Mouse (Mus musculus) forebrain, embryonic 14.5 days (tissue): ENCODE measurements at regions not wholly inside any gene's neighbourhood (a gene's known extent, or its start where the extent isn't known, plus 50 kb on each side); places are given as distances from the start of the nearest gene placed in this dataset.
A peak's percentile ranks its signal among the peaks of the same experiment; 100 is the strongest.

Source experiments
- ATAC-seq: fragments of 200-750 bp; cut with Nextera tagmentation; 2 replicates; pipeline ENCODE4 v1.8.0; 2017; ENCODE audit warnings: mild to moderate bottlenecking, moderate library complexity
- DNase-seq: peaks from one replicate; pipeline ENCODE4 v3.0.0-alpha.2; 2015; ENCODE audit warnings: low spot score
- H3K27ac ChIP-seq: fragments of 300-500 bp; sonication (generic); 2 replicates; pipeline ENCODE4 v1.5.1; 2014; ENCODE audit warnings: low read depth, mild to moderate bottlenecking, control low read depth, low read length, moderate library complexity
- H3K27me3 ChIP-seq: fragments of 300-500 bp; sonication (generic); replicated peaks from 2 replicates; pipeline ENCODE4 v1.6.1; 2014; ENCODE audit warnings: low read length, control low read depth, mixed read lengths; ENCODE audit not compliant: control insufficient read depth, insufficient read depth
- H3K36me3 ChIP-seq: fragments of 300-500 bp; sonication (generic); 2 replicates; pipeline ENCODE4 v1.6.1; 2014; ENCODE audit warnings: low read length, control low read depth; ENCODE audit not compliant: control insufficient read depth, insufficient read depth
- H3K4me1 ChIP-seq: fragments of 300-500 bp; sonication (generic); 2 replicates; pipeline ENCODE4 v1.6.1; 2014; ENCODE audit warnings: antibody characterized with exemption, low read length, control low read depth; ENCODE audit not compliant: control insufficient read depth, insufficient read depth
- H3K4me2 ChIP-seq: fragments of 300-500 bp; sonication (generic); 2 replicates; pipeline ENCODE4 v1.6.1; 2014; ENCODE audit warnings: mild to moderate bottlenecking, control low read depth, low read length
- H3K4me3 ChIP-seq: fragments of 300-500 bp; sonication (generic); 2 replicates; pipeline ENCODE4 v1.5.1; 2014; ENCODE audit warnings: low read depth, low read length, control low read depth
- H3K9ac ChIP-seq: fragments of 300-500 bp; sonication (generic); 2 replicates; pipeline ENCODE4 v1.6.1; 2014; ENCODE audit warnings: mild to moderate bottlenecking, low read length, control low read depth, moderate library complexity
- H3K9me3 ChIP-seq: fragments of 300-500 bp; sonication (generic); replicated peaks from 2 replicates; pipeline ENCODE4 v1.6.1; 2016; ENCODE audit warnings: low read length, control low read depth, mixed read lengths; ENCODE audit not compliant: control insufficient read depth
- WGBS: fragments of 180-500 bp; shearing (Covaris S2); extraction: QIAGEN DNeasy Blood & Tissue Kit; methylation state at CpG from one replicate; pipeline ENCODE4 v1.1.7; 2014; 5-methylcytosine and 5-hydroxymethylcytosine counted together

- H3K36me3 ChIP-seq: no peaks in the 10 kb centered on the region
- ATAC-seq (no peak), DNase-seq (no peak)
- H3K9ac ChIP-seq: no peak overlapping the region
- H3K9me3 ChIP-seq: no peaks in the 10 kb centered on the region
- no peak overlapping the region for H3K4me3 ChIP-seq
- H3K4me2 ChIP-seq: no peak overlapping the region
- H3K4me1 ChIP-seq: no peaks in the 10 kb centered on the region
- no peaks in the 10 kb centered on the region for H3K27me3 ChIP-seq
- WGBS: 91% methylated on average over 10 of the region's 10 CpGs
- no peak overlapping the region for H3K27ac ChIP-seq
Measured at GRCm38 (mm10) chr4:148363366-148364121, 75.8 kb upstream of the Disp3 start.

GRCm38 (mm10) chr4:148360931-148361330 lies 73.2 kb upstream of the Disp3 start:
- Histone ChIP-seq H3K9me3 (no peaks in the 10 kb centered on the region), H3K4me3 (no peak overlapping the region), H3K9ac (no peak overlapping the region), H3K27me3 (no peaks in the 10 kb centered on the region), H3K4me2 (no peak overlapping the region), H3K4me1 (peaks cover 4% of the 10 kb centered on the region; the same call in 1 of the 2 replicates), H3K27ac (peak overlapping the region; percentile 41; the same call in 1 of the 2 replicates), H3K36me3 (no peaks in the 10 kb centered on the region)
- WGBS: 58% methylated on average over 9 of the region's 9 CpGs
- ATAC-seq: peak; percentile 79
- DNase-seq: peak; percentile 85

- Histone ChIP-seq H3K4me2 (no peak overlapping the region), H3K4me3 (no peak overlapping the region), H3K27ac (no peak overlapping the region), H3K4me1 (peaks cover 4% of the 10 kb centered on the region; the same call in 1 of the 2 replicates), H3K9ac (no peak overlapping the region), H3K27me3 (no peaks in the 10 kb centered on the region), H3K36me3 (no peaks in the 10 kb centered on the region), H3K9me3 (no peaks in the 10 kb centered on the region)
- DNase-seq (no peak), ATAC-seq (no peak)
- 52% methylated on average over 4 of the region's 4 CpGs for WGBS
Measured at GRCm38 (mm10) chr4:148358336-148358735, 70.6 kb upstream of the Disp3 start.

GRCm38 (mm10) chr4:148357221-148357621 lies 69.5 kb upstream of the Disp3 start:
- Histone ChIP-seq H3K9me3 (0 out of 2 replicates have a peak, but pooled peaks cover 4% of the 10 kb centered on the region), H3K4me3 (no peak overlapping the region), H3K9ac (no peak overlapping the region), H3K36me3 (no peaks in the 10 kb centered on the region), H3K4me1 (peaks cover 4% of the 10 kb centered on the region; the same call in 1 of the 2 replicates), H3K4me2 (no peak overlapping the region), H3K27me3 (no peaks in the 10 kb centered on the region), H3K27ac (no peak overlapping the region)
- no peak for DNase-seq
- 66% methylated on average over 10 of the region's 10 CpGs for WGBS
- no peak for ATAC-seq

- Histone ChIP-seq H3K27ac (no peak overlapping the region), H3K4me1 (peaks cover 4% of the 10 kb centered on the region; the same call in 1 of the 2 replicates), H3K4me3 (no peak overlapping the region), H3K27me3 (no peaks in the 10 kb centered on the region), H3K9ac (no peak overlapping the region), H3K9me3 (0 out of 2 replicates have a peak, but pooled peaks cover 4% of the 10 kb centered on the region), H3K4me2 (no peak overlapping the region), H3K36me3 (no peaks in the 10 kb centered on the region)
- DNase-seq: no peak
- ATAC-seq: no peak
- WGBS: 80% methylated on average over 3 of the region's 3 CpGs
Measured at GRCm38 (mm10) chr4:148356654-148357053, 68.9 kb upstream of the Disp3 start.

GRCm38 (mm10) chr4:148353969-148354368 lies 66.2 kb upstream of the Disp3 start:
- Histone ChIP-seq H3K36me3 (no peaks in the 10 kb centered on the region), H3K4me1 (peaks cover 4% of the 10 kb centered on the region; the same call in 1 of the 2 replicates), H3K9ac (no peak overlapping the region), H3K27ac (no peak overlapping the region), H3K4me3 (no peak overlapping the region), H3K27me3 (no peaks in the 10 kb centered on the region), H3K9me3 (0 out of 2 replicates have a peak, but pooled peaks cover 4% of the 10 kb centered on the region), H3K4me2 (no peak overlapping the region)
- no peak for DNase-seq
- no peak for ATAC-seq
- WGBS: 74% methylated on average over 3 of the region's 3 CpGs

- ATAC-seq (no peak), DNase-seq (no peak)
- no peaks in the 10 kb centered on the region for H3K36me3 ChIP-seq
- no peak overlapping the region for H3K4me3 ChIP-seq
- H3K9ac ChIP-seq: no peak overlapping the region
- no peak overlapping the region for H3K4me2 ChIP-seq
- no peak overlapping the region for H3K27ac ChIP-seq
- H3K27me3 ChIP-seq: no peaks in the 10 kb centered on the region
- peaks cover 4% of the 10 kb centered on the region; the same call in 1 of the 2 replicates for H3K4me1 ChIP-seq
- 0 out of 2 replicates have a peak, but pooled peaks cover 4% of the 10 kb centered on the region for H3K9me3 ChIP-seq
- 96% methylated on average over 5 of the region's 5 CpGs for WGBS
Measured at GRCm38 (mm10) chr4:148352690-148353089, 64.9 kb upstream of the Disp3 start.

- ATAC-seq (no peak), DNase-seq (no peak)
- no peaks in the 10 kb centered on the region for H3K36me3 ChIP-seq
- H3K4me1 ChIP-seq: no peaks in the 10 kb centered on the region
- no peak overlapping the region for H3K4me3 ChIP-seq
- no peaks in the 10 kb centered on the region for H3K27me3 ChIP-seq
- no peak overlapping the region for H3K9ac ChIP-seq
- no peak overlapping the region for H3K4me2 ChIP-seq
- no peak overlapping the region for H3K27ac ChIP-seq
- no peaks in the 10 kb centered on the region for H3K9me3 ChIP-seq
- 72% methylated on average over 8 of the region's 8 CpGs for WGBS
Measured at GRCm38 (mm10) chr4:148341531-148342157, 53.9 kb upstream of the Disp3 start.

- no peak overlapping the region for H3K27ac ChIP-seq
- no peak overlapping the region for H3K4me2 ChIP-seq
- 44% methylated on average over 9 of the region's 9 CpGs for WGBS
- H3K27me3 ChIP-seq: no peaks in the 10 kb centered on the region
- H3K9me3 ChIP-seq: no peaks in the 10 kb centered on the region
- no peak overlapping the region for H3K9ac ChIP-seq
- H3K4me1 ChIP-seq: no peaks in the 10 kb centered on the region
- H3K4me3 ChIP-seq: no peak overlapping the region
- no peak for ATAC-seq
- DNase-seq: no peak
- H3K36me3 ChIP-seq: no peaks in the 10 kb centered on the region
Measured at GRCm38 (mm10) chr4:148340342-148340741, 52.6 kb upstream of the Disp3 start.
